Mouse (Mus musculus): Measurements from ENCODE around the gene Psmg4.

Psmg4 gene

DNA sequence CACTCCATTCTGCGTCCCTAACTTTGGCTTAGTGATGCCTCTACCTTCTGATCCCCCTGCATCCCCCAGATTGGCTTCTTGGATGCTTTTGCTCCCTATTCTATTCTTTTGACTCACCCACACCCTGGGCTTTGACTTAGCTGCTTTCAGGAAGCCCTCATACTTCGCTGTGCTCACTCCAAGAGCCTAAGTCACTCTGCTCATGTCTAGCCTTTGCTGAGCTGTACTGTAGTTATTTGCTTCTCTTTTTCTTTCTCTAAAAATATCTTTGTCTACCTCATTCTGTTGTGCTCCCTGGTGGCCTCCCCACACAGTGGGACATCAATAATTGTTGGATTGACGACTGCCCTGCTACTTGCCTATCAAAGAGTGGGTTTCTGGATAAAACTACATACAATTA is 14.6 kb upstream of the Psmg4 start:
- DNase-seq (ENCODE audit: low read depth, low spot score) = no peak

GRCm38 (mm10) chr13:34148767-34149392 is 13.9 kb upstream of the Psmg4 start:
- no peak for DNase-seq (ENCODE audit: low read depth, low spot score)

- no peak for DNase-seq (ENCODE audit: low read depth, low spot score)
Observed at GRCm38 (mm10) chr13:34149463-34150176, 13.1 kb upstream of the Psmg4 start.

DNA sequence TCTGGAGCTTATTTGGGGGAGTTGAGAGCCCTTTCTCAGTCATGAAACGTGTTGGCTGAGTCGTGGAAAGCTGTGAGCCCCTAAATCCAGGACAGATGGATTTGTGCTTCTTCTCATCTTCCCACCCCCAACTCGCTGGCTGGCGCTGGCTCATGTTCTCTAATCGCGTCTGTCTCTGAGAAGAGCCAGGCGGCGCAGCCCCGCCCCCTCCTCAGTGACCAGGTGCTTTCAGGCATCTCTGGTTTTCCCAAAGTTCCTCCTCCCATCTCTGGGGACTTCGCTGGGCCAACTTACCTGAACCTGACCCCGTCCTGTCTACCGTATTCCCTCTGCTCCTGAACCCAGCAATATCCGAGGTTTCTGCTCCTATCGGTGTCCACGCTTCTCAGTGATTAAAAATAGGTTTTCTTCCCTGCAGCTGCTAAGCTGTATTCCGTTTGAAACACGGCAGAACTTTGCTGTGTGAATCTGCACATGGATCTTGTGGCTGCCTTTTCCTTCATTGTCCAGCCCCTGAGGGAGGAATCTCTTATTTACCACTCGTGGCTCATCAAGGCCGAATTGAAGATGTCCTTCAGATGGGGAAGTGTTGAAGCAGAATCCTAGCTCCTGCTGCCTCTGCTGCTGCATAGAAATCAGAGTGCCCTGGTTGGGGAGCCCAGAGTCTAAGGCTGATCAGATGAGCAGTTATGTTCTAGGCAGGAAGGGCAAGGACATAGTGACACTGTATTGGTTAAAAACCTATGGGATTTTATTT is 12.3 kb upstream of the Psmg4 start:
- DNase-seq (ENCODE audit: low read depth, low spot score) = no peak

- no peak for DNase-seq (ENCODE audit: low read depth, low spot score)
Observed at GRCm38 (mm10) chr13:34151425-34151824, 11.3 kb upstream of the Psmg4 start.

DNA sequence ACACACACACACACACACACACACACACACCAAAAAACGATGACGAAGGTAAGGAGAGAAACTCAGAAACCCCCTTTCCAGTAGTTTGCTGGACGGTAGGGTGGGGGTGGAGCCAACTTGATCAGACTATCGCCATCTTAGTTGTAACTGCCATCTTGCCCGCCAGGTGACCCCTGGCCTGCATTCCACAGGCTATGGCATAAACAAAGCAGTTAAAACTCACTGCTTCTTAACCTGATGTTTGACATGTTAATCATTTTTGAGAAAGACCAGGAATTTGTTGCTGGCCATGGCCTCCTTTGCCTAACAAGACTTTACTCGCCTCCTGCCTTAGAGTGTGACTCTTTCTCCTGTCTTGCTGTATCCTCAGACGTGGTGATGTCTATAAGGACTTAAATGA is 10.1 kb upstream of the Psmg4 start:
- no peak for DNase-seq (ENCODE audit: low read depth, low spot score)

DNA sequence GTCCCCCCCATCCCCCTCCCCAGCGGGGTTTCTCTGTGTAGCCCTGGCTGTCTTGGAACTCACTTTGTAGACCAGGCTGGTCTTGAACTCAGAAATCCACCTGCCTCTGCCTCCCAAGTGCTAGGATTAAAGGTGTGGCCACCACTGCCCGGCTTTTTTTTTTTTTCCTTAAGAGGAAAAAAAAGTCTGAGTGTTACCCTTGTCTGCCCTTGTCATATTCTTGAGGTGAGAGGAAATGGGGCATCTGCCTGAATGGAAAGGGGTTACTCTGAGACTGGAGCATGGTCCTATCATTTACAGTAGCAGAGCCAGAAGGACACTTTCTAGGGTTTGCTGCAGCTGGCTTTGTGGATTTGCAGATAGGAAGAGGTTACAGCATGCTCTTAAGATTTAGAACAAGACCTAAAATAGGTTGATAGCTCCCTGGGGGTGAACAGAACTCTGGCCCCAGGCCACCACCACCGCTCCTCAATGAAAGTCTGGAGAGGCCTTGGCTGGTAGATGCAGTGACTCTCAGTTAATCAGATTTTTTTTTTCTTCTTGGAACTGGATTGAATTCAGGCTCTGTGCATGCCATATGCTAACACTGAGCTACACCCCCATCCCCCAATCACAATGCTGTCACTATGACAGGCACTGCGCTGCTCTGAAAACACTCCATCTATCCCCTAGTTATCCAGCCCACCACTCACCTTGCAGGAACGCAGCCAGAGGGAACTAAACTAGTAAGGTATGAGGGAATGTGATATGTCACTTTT is 9.3 kb upstream of the Psmg4 start:
- DNase-seq (ENCODE audit: low read depth, low spot score) = no peak

- no peak for DNase-seq (ENCODE audit: low read depth, low spot score)
Observed at GRCm38 (mm10) chr13:34154217-34154930, 8.4 kb upstream of the Psmg4 start.

GRCm38 (mm10) chr13:34154931-34155272 is 7.9 kb upstream of the Psmg4 start:
- DNase-seq (ENCODE audit: low read depth, low spot score) = no peak

DNA sequence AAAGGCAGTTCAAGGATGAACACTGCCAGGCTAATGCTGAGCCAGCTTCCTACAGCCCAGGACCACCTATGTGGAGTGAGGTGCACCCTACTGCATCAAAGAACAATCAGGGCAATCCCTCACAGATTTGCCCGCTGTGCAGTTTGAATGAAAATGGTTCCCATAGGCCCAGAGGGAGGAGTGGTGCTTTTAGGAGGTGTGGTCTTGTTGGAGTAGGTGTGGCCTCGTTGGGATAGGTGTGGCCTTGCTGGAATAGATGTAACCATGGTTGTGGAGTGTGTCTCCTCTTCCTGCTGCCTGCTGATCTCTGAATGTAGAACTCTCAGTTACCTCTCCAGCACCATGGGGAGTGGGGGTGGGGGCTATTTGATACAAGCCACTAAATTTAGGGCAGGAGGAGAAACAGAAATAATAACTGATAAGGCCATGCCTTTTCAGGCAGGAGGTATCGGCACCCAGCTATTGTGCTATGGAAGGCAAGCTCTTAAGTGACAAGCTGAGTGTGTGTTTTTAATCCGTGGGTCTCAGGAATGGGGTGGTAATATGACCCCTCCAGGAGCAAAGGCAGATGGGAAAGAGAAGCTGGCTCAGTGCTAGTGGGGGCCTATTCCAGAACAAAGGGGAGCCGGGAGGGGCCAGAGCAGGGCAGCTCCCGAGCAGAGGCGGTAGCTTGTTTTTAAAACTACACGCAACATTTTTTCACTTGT is 6.5 kb upstream of the Psmg4 start:
- DNase-seq (ENCODE audit: low read depth, low spot score) = no peak

DNA sequence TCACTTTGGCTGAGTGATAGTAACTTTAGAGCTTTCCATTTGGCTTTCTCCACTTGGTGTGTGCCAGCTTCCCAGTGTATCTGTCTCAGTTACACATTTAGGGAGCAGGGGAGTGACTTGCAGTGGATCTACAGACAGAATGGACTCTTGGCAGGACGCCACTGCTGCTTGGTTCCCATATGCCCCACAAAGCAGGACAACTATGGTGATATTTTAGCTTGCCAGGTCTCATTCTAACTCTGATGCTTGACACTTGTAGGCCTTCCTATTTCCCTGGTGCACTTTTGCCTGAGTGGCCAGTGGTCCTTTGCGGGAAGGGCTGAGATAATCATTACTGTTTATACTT is 6.0 kb upstream of the Psmg4 start:
- DNase-seq (ENCODE audit: low read depth, low spot score) = no peak

- no peak for DNase-seq (ENCODE audit: low read depth, low spot score)
Observed at GRCm38 (mm10) chr13:34157596-34158157, 5.1 kb upstream of the Psmg4 start.

DNA sequence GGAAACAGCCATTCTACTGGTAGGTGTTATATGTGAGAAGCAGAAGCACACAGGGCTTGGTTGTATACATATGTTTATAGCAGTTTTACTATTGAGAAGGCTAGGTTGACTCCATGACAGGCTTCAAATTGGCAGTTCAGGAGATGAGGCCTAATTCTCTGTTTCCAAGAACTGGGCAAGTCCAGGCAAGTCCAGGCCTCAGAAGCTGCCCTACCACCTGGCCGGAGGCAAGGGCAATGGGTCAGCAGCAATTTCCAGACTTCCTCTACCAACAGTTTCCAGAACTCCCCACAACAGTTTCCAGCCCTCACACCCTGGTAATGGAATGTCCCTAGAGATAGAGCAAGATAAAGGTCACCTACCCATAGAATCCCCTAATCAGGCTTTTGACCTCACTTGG is 2.8 kb upstream of the Psmg4 start:
- DNase-seq (ENCODE audit: low read depth, low spot score) = no peak

DNA sequence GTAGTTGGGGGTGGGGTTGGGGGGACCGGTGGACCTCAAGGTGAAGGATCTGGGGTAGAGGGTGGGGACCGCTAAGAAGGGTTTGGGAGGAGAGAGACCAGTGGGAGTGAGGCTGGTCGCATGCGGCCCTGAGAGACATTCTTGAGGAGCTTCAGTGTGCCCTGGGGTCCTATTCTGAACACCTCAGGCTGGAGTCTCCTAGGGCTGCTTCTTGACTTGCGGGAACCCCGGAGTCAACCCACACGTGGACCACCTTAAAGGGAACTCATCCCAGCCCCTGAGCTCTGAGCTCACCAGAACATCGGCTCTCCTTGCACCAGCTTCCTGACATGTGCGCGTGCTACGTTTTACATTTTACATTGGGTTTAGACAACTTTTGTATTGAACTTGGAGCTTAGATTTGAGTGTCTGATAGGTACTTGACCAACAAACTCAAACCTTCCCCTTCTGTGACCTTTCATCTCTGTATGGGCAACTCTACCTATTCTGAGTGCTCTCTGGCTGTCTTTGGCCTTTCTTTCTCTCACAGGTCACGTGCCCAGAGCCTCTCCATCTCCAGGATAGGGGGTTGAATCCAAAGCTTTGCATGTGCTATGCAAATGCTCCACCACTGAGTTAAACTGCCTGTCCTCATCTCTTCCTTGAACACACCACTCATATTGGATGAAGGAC is 676 bp downstream of the Psmg4 start:
- no peak for DNase-seq (ENCODE audit: low read depth, low spot score)

GRCm38 (mm10) chr13:34174025-34174424 is 11.3 kb downstream of the Psmg4 start:
- no peak for DNase-seq (ENCODE audit: low read depth, low spot score)

DNA sequence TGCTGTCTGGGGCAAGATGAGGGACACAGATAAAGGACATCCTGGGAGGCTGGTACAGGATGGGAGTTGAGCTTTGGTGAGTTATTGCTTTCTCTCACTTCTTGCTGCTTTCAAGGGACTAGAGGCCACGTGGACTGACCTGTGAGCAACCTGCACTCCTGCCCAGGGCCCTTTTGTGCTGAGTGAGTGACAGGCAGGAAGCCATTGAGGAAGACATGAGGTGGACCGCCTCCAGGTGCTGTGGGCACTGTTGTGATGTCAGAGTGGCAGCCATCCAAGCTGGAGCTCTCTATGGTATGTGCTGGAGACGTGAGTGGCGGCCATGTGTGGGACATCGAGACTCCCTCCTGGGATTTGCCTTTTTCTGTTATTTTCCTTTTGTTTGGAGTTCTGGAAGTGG is 18.9 kb downstream of the Psmg4 start:
- DNase-seq (ENCODE audit: low read depth, low spot score) = no peak

GRCm38 (mm10) chr13:34185371-34185770 is 22.6 kb downstream of the Psmg4 start:
- DNase-seq (ENCODE audit: low read depth, low spot score) = no peak

- peak; percentile 47 for DNase-seq (ENCODE audit: low read depth, low spot score)
Observed at GRCm38 (mm10) chr13:34187571-34187970, 24.8 kb downstream of the Psmg4 start.

GRCm38 (mm10) chr13:34192414-34193191 is 29.8 kb downstream of the Psmg4 start:
- no peak for DNase-seq (ENCODE audit: low read depth, low spot score)

Data from telencephalon, adult 2 months (tissue).